Mouse (Mus musculus): Measurements from ENCODE around the gene Ankrd1. TPM values are rescaled to one million over a fixed set of nuclear protein-coding genes. Genes with fewer than 3 reads are reported as not detected.

The Ankrd1 gene
- 212 and 390 TPM in 2 replicates for polyA plus RNA-seq (2016; fragmentation: Nextera tagmentation; extraction: Ambion mirVana)

DNA sequence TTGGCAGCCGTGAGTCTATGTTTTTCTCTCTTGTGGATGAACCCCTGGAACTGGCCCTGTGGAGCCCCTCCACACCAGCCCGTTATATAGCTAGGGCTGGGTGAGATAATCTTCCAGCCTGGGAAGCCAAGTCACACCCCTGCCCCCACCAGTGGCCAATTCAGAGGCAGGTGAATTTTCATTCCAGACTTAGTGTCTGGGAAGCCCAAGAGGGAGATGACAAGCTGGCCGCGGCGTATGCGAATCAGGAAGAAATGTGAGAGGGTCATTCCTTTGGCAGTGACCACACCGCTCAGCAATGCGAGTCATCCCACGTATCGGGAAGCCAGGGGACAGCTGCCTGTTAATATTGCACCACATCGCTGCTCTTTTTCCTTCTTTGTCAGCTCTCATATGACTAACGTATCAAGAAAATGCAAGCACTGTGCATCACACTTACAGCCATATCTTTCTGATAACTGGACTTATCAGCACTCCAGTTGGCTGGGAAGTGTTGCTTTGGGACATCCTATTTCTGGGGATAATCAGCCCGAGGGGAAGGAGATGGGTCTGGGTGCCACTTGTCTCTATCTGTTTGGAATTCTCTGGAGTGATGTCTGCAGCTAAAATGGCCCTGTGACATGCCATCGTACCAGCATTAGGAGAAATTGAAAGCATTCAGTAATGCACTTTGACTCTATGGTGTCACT is at the start of gene Ankrd1:
TSS of gene Ankrd1 (minus strand) at position 317 of the 689 bp plus-strand sequence.
- Histone ChIP-seq H3K9me3 (peaks cover 9% of the 10 kb centered on the region), H3K27me3 (ENCODE audit: insufficient read depth, poor library complexity, severe bottlenecking) (no peaks in the 10 kb centered on the region), H3K27ac (peak within 1 kb of the TSS; percentile 91), H3K4me1 (peaks cover 31% of the 10 kb centered on the region), H3K36me3 (peaks cover 11% of the 10 kb centered on the region; the same call in 1 of the 2 replicates), H3K4me3 (peak within 1 kb of the TSS; percentile 62)
- WGBS: 20% methylated on average over 14 of the region's 14 CpGs
- peak; percentile 96 for DNase-seq (ENCODE audit: low spot score)

GRCm38 (mm10) chr19:36169101-36169500 is 49.2 kb upstream of the Ankrd1 start:
- 67% methylated on average over 2 of the region's 2 CpGs for WGBS
- DNase-seq (ENCODE audit: low spot score): no peak

GRCm38 (mm10) chr19:36168121-36168520 is 48.2 kb upstream of the Ankrd1 start:
- Histone ChIP-seq H3K27ac (peak overlapping the region; percentile 76; the same call in 1 of the 2 replicates), H3K4me1 (peaks cover 31% of the 10 kb centered on the region), H3K27me3 (ENCODE audit: insufficient read depth, poor library complexity, severe bottlenecking) (no peaks in the 10 kb centered on the region), H3K9me3 (no peaks in the 10 kb centered on the region), H3K36me3 (no peaks in the 10 kb centered on the region), H3K4me3 (no peak overlapping the region)
- 40% methylated on average over 4 of the region's 4 CpGs for WGBS
- no peak for DNase-seq (ENCODE audit: low spot score)

More at GRCm38 (mm10) chr19:36169101-36169500, 49.2 kb upstream of the Ankrd1 start:
- Histone ChIP-seq H3K27ac (no peak overlapping the region), H3K4me1 (peaks cover 31% of the 10 kb centered on the region), H3K36me3 (no peaks in the 10 kb centered on the region), H3K9me3 (no peaks in the 10 kb centered on the region), H3K4me3 (no peak overlapping the region), H3K27me3 (ENCODE audit: insufficient read depth, poor library complexity, severe bottlenecking) (no peaks in the 10 kb centered on the region)

GRCm38 (mm10) chr19:36167291-36167896 is 47.5 kb upstream of the Ankrd1 start:
- peak; percentile 77 for DNase-seq (ENCODE audit: low spot score)
- 49% methylated on average over 6 of the region's 6 CpGs for WGBS

DNA sequence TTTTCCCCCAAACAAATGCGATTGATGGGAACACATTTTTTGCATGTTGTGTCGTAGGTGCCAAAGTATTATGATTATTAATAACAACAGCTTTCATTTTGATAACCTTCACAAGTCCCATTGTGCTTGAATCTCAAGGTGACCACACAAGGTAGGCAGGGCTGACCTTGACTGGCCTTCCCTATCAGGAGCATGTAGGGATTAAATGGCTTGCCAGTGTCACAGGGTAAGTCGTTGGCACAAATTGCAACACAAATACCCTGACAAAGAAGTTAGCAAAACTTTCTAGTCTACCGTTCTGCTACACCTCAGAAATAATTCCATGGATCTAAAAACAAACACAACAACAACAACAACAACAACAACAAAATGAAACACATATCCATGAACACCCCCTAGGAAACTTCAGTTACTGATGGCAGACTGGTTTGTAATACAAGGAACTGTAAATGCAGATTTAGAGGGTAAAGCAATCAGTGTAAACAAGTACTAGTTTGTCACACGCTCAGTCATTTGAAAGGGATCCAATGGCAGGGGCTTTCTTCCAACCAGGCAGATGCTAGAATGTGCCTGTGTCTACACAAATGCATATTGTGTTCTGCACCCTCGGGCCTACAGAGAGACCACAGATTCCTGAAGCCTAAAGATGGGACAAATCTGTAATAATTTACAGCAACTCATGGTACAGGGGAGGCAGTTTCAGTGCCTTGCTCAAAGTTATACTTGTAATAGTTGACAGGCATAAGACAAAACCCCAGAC is 46.7 kb upstream of the Ankrd1 start:
- DNase-seq (ENCODE audit: low spot score): no peak
- 79% methylated on average over 6 of the region's 6 CpGs for WGBS

More at GRCm38 (mm10) chr19:36167291-36167896, 47.5 kb upstream of the Ankrd1 start:
- Histone ChIP-seq H3K36me3 (no peaks in the 10 kb centered on the region), H3K4me1 (peaks cover 31% of the 10 kb centered on the region), H3K27ac (peak overlapping the region; percentile 76), H3K27me3 (ENCODE audit: insufficient read depth, poor library complexity, severe bottlenecking) (no peaks in the 10 kb centered on the region), H3K4me3 (no peak overlapping the region), H3K9me3 (no peaks in the 10 kb centered on the region)

DNA sequence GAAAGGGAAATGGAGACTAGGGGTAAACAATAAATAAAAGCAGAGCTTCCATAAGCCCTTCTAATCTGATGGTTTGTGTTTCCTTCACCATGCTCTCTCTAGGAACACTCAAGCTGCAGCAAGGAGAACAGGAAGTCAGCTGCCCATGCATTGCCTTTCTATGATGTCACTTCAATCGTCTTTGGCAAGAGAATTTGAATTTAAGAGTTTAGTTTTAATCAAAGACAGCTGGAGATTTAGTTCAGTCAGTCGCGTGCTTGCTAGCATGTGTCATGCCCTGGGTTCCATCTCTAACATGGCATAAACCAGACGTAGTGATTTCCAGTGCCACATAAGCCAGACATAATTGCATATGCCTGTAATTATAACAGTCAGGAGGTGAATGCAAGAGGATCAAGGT is 45.5 kb upstream of the Ankrd1 start:
- no peak overlapping the region for H3K27ac ChIP-seq
- no peaks in the 10 kb centered on the region for H3K27me3 ChIP-seq (ENCODE audit: insufficient read depth, poor library complexity, severe bottlenecking)
- no peak for DNase-seq (ENCODE audit: low spot score)
- 71% methylated on average over 4 of the region's 4 CpGs for WGBS
- no peaks in the 10 kb centered on the region for H3K9me3 ChIP-seq
- H3K36me3 ChIP-seq: no peaks in the 10 kb centered on the region
- H3K4me3 ChIP-seq: no peak overlapping the region
- H3K4me1 ChIP-seq: peaks cover 31% of the 10 kb centered on the region

More for the DNA sequence above, 46.7 kb upstream of the Ankrd1 start:
- H3K4me1 ChIP-seq: peaks cover 31% of the 10 kb centered on the region
- no peaks in the 10 kb centered on the region for H3K36me3 ChIP-seq
- peak overlapping the region; percentile 76 for H3K27ac ChIP-seq
- H3K27me3 ChIP-seq (ENCODE audit: insufficient read depth, poor library complexity, severe bottlenecking): no peaks in the 10 kb centered on the region
- H3K4me3 ChIP-seq: no peak overlapping the region
- H3K9me3 ChIP-seq: no peaks in the 10 kb centered on the region

DNA sequence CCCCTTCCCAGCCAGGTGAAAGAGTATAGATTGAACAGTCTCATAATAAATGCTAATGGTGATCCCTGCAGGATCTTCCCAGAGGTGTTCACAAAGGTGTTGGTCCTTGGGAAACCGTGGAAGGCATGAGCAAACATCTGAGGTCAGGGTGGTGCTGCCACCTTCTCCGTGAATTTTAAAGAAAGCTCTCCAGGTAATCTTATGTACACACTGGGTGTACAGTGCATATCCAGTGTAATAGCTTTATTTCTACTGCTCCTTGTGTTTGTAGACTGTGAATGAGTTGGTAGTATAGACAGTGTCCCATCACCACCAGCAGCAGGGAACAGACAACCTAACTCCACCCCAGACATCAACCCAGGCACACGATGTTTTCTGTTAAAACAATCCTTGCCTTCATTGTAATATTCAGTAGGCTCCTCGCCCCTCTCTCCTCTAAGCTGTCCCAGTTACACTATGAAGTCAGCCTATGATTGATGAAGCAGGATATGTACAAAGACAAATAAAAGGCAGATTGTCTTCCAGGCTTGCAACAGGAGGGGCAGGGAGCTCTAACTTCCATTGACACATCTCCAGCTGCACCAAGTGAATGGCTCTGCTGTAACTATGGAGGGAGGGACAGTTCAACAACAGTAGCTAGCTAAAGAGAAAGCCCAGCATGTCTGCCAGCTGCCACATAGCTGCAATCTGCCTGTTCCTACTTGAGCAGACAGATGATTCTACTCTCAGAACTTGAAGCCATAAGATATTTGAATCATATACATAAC is 30.5 kb upstream of the Ankrd1 start:
- H3K27me3 ChIP-seq (ENCODE audit: insufficient read depth, poor library complexity, severe bottlenecking): no peaks in the 10 kb centered on the region
- no peaks in the 10 kb centered on the region for H3K36me3 ChIP-seq
- WGBS: 57% methylated on average over 4 of the region's 4 CpGs
- DNase-seq (ENCODE audit: low spot score): no peak
- no peak overlapping the region for H3K4me3 ChIP-seq
- H3K4me1 ChIP-seq: no peaks in the 10 kb centered on the region
- H3K9me3 ChIP-seq: no peaks in the 10 kb centered on the region
- H3K27ac ChIP-seq: no peak overlapping the region; the same call in 1 of the 2 replicates

DNA sequence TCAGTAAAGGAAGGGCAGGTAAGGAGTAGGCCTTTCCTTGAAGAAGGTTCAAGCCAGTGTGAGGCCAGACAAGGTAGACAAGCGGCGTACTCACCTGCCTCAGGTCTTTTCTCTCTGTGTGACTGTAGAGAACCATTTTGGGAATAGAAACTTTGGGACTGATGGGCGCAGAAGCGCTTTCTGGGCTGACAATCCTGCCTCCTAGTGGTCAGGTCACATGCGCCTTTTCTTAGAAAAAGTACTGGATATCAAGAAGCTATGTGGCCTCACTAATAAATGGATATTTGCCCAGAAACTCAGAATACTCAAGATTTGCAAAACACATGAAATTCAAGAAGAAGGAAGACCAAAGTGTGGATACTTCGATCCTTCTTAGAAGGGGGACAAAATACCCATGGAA is 28.7 kb upstream of the Ankrd1 start:
- H3K4me1 ChIP-seq: no peaks in the 10 kb centered on the region
- no peaks in the 10 kb centered on the region for H3K9me3 ChIP-seq
- WGBS: 85% methylated on average over 6 of the region's 6 CpGs
- H3K27ac ChIP-seq: no peak overlapping the region
- no peaks in the 10 kb centered on the region for H3K36me3 ChIP-seq
- no peaks in the 10 kb centered on the region for H3K27me3 ChIP-seq (ENCODE audit: insufficient read depth, poor library complexity, severe bottlenecking)
- no peak for DNase-seq (ENCODE audit: low spot score)
- H3K4me3 ChIP-seq: no peak overlapping the region

DNA sequence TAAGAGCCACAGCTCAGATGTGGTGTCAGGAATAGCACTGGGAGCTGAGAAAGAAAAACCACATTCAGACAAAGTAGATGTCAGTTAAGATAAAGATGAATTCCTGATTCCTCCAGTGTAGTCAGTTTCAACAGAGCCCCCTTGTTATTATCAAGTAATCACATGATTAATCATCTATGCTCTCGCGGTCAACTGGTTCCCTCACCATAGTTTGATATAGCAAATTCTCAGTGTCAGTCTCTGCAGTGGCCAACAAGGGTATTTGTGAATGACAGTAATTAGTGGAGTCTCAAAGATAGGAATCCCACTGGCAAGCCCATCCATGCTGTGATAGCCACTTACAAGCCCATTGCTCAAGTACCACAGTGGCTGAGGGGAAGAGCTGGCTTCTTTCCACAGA is 23.7 kb upstream of the Ankrd1 start:
- no peak overlapping the region for H3K4me3 ChIP-seq
- no peaks in the 10 kb centered on the region for H3K36me3 ChIP-seq
- no peak overlapping the region for H3K27ac ChIP-seq
- DNase-seq (ENCODE audit: low spot score): peak; percentile 35
- WGBS: 98% methylated on average over 2 of the region's 2 CpGs
- H3K9me3 ChIP-seq: no peaks in the 10 kb centered on the region
- H3K4me1 ChIP-seq: no peaks in the 10 kb centered on the region
- no peaks in the 10 kb centered on the region for H3K27me3 ChIP-seq (ENCODE audit: insufficient read depth, poor library complexity, severe bottlenecking)

DNA sequence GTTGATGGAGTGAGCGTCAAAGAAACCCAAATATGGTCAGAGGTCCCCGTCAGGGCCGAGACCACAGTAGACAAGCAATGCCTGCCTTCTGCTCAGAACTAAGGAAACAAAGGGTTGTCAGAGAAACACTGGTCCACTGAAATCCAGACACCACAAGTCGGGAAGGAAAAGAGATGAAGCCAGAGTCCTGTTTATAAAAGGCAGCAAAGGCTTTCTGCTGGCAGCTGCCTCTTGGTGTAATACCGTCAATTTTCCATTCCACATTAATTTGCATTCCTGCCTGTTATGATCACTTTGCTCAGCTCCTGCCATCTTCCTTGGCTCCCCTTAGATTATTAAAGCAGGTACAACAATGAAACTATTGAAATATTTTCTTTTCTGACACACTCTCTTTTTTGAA is 13.8 kb upstream of the Ankrd1 start:
- H3K36me3 ChIP-seq: no peaks in the 10 kb centered on the region
- 24% methylated on average over 5 of the region's 5 CpGs for WGBS
- H3K4me1 ChIP-seq: peaks cover 32% of the 10 kb centered on the region
- H3K27ac ChIP-seq: peak overlapping the region; percentile 79
- DNase-seq (ENCODE audit: low spot score): peak; percentile 78
- H3K9me3 ChIP-seq: no peaks in the 10 kb centered on the region
- H3K4me3 ChIP-seq: no peak overlapping the region
- H3K27me3 ChIP-seq (ENCODE audit: insufficient read depth, poor library complexity, severe bottlenecking): no peaks in the 10 kb centered on the region

DNA sequence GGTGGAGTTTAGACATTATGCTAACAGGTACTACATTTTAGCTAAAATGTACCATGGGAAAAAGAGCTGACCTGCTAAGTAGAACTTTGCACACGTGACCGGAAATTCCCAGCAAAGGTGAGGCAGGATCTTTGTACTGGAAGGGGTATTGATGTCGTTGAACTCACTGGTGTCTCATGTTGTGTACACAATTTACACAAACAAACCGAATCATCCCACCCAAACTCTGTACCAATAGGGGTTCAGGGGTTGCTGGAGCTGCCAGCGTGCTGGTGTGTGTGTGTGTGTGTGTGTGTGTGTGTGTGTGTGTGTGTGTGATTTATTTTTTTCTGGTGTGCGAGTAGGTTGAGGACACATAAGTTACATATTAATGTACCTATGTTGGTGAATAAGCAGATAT is 13.2 kb upstream of the Ankrd1 start:
- DNase-seq (ENCODE audit: low spot score): peak; percentile 64
- Histone ChIP-seq H3K4me1 (peaks cover 32% of the 10 kb centered on the region), H3K36me3 (no peaks in the 10 kb centered on the region), H3K9me3 (no peaks in the 10 kb centered on the region), H3K27me3 (ENCODE audit: insufficient read depth, poor library complexity, severe bottlenecking) (no peaks in the 10 kb centered on the region), H3K27ac (peak overlapping the region; percentile 79; the same call in 1 of the 2 replicates), H3K4me3 (no peak overlapping the region)
- 94% methylated on average over 6 of the region's 6 CpGs for WGBS

DNA sequence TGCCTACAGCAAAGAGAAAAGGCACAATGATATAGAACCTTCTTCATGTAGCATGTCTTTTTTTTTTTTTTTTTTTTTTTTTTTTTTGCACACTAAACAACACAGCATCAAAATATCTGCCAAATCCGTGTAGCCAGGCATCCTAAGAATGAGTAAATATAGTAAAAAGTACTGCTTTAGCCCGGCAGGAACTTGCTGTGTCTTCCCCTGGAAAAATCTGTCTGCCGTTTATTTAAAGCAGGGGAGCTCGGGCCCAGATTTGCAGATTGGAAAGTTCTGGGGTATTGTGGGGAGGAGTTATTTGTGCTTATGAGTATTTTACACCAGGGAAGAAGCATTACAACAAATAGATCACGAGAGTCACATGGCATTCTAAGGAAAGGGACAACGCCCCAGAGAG is 12.1 kb upstream of the Ankrd1 start:
- Histone ChIP-seq H3K36me3 (no peaks in the 10 kb centered on the region), H3K9me3 (no peaks in the 10 kb centered on the region), H3K4me1 (peaks cover 32% of the 10 kb centered on the region), H3K27ac (peak overlapping the region; percentile 36; the same call in 1 of the 2 replicates), H3K27me3 (ENCODE audit: insufficient read depth, poor library complexity, severe bottlenecking) (no peaks in the 10 kb centered on the region), H3K4me3 (no peak overlapping the region)
- DNase-seq (ENCODE audit: low spot score): peak; percentile 22
- 69% methylated on average over 6 of the region's 6 CpGs for WGBS
